Mouse (Mus musculus): Measurements from ENCODE around the gene Brd4.

The Brd4 gene

GRCm38 (mm10) chr17:32284262-32285137 is at the start of gene Brd4:
Brd4 (minus strand) TSS chr17:32284722.
- DNase-seq, result peak; percentile 95

GRCm38 (mm10) chr17:32333675-32334303 is 49.3 kb upstream of the Brd4 start:
- DNase-seq, result no peak

DNA sequence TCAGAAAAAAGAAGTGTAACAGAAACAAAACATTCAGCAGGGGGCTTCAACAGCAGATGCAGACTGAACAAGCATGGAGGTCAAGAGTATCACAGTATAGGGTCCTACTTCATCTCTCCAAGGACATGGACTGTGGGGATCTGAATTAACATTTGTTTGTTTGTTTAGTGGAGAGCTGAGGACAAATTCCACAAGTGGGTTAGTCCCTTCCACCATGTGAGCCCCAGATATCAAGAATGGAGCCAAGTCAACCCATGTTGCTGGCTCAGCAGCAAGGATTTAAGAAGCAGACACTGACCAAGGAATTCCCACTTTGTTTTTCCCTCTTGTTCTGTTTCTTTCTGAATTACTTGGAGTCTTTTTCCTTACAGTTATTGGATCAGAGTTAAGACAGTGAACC is 43.0 kb upstream of the Brd4 start:
- DNase-seq, result no peak

DNA sequence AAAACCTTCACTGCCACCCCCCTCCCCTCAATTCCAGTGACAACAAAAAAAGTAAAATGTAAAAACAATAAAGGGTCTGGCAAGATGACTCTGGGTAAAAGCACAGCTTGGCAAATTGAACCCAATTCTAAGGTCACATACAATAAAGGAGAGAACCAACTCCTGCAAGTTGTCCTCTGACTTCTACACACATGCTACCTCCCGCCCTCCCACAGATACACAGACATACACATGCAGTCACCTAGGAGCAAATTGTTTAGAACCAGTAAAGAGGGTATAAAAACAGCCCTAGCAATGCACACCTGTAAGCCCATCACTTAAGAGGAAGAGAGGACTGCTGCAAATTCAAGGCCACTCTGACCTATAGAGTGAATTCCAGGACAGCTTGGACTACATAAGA is 38.3 kb upstream of the Brd4 start:
- no peak for DNase-seq

- no peak for DNase-seq
These were observed 37.3 kb upstream of the Brd4 start for GRCm38 (mm10) chr17:32321836-32322235.

- no peak for DNase-seq
These were observed 36.8 kb upstream of the Brd4 start for GRCm38 (mm10) chr17:32321390-32321734.

GRCm38 (mm10) chr17:32320597-32321389 is 36.3 kb upstream of the Brd4 start, which contains the start of gene Akap8:
Akap8 (minus strand) TSS chr17:32321238.
- DNase-seq, result peak; percentile 98

DNA sequence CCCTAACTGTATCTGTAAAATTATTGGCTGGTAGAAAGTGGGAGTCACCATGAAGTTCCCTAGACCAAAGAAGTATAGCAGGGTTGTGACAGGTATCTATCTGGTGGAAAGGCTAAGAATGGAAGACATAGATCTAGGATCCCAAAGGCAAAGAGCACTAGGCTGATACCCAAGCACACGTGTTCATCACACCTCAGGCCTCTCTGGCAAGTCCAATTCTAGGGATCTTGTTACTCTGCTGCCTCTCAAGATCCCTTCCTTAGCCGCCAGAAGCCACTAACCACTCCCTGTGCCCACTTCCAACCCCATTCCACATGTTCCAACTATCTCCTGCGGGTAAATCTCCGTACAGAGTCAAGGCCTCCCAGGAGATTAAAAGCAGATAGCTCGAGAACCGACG is 35.4 kb upstream of the Brd4 start:
- DNase-seq, result no peak

DNA sequence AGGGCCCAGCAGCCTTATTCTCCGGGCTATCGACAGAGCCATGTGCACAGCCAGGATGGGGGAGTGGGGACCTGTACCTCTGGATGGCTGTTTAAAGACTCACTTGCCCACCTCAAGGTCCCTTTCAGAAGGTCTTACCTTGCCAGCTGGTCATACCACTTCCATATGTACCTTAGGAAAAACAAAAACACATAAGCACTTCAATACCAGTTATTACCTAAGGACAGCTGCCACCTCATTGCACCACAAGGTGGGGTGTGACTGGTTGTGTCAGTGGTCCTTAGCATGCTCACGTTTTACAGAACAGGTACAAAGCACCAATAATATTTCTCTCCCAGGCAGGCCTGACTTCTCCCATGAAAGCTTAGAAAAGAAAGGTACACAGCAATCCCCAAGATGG is 33.2 kb upstream of the Brd4 start:
- no peak for DNase-seq

DNA sequence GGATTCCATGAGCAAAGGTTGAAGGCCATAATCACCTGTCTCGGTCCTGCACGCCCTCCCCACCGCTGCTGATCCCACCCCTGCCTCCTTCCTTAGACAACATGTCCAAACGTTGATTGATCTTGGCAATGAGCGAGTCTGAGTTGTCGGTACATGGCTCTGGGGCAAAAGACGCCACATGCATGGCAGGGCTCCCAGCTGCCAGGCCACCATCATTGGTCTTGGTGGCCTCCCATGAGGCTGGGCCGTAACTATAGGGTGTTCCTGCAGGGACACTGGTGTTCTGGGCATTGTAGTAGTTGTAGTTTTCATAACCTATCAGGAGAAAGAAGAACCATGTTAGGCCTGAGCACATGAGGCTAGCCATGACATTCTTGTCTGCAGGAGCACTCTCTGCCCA is 32.5 kb upstream of the Brd4 start:
- DNase-seq, result no peak

DNA sequence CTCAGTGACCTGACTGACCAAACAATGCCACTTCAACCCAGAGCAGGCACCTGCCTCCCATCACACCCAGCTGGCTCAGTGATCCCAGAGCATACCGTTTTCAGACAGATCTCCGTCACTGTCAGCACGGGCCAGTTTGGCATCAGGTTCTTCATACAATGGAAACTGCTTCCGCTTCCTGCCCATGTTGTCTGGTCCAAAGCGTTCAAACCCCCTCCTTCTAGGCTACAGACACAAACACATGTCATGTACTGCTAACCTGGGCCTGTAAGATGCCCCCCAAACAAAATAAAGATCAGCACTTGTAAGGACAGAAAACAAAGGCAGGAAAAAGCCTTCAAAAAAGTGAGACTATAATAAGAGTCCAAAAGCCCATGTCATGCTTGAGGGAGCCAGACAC is 31.0 kb upstream of the Brd4 start:
- no peak for DNase-seq

DNA sequence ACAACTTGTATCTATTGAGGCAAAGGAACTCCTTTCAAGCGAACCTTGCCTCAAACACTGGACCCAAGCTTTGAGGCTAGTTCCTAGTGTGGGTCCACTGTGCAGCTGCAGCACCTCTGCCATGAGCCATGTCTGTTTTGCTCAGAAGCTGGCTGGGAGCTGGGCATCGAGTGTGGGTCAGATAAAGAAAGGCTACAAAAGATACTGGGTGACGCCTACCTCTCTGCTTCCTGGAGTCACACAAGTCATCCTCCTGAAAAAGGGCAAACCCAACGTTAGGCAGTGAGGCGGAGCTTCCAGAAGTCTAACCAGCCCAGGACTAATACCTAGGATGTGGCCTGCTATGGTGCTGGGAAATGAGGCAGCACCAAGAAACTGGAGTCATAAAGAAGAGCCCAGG is 29.4 kb upstream of the Brd4 start:
- DNase-seq, result no peak

DNA sequence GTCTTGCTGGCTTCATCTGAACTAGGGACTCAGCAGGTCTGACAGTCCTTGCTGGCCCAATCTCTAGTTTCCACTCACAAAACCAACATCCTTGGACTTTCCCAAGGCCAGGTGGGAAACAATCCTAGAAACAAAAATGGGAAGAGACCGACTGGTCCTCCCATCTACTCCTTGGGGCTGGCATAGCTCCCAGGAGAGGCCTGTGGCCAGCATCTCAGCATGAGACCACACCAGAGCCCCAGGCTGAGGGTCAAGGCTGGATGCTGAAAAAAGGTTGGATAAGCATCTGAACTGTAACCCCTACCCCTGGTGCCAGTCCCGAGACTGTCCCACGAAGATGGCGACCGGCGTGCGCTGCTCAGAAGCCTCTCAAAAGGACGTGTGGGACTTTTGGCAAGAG is 28.3 kb upstream of the Brd4 start:
- no peak for DNase-seq

- DNase-seq, result no peak
These were observed 23.4 kb upstream of the Brd4 start for GRCm38 (mm10) chr17:32307963-32308362.

DNA sequence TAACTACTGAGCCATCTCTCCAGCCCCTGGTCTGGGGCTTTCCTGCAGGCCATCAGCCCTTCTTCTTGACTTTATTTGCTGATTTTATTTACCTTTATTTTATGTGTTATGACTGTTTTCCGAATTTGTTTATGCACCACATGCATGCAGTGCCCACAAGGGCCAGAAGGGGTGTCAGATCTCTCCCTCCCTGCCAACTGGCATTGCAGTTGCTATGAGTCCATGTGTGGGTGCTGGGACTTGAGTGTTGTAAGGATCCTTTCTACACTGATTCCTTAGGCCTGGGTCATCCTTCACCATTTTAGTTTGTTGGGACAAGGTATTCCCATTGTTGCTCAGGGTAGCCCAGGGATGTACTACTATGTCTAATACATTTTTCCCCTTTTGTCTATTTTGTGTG is 13.6 kb upstream of the Brd4 start:
- no peak for DNase-seq

DNA sequence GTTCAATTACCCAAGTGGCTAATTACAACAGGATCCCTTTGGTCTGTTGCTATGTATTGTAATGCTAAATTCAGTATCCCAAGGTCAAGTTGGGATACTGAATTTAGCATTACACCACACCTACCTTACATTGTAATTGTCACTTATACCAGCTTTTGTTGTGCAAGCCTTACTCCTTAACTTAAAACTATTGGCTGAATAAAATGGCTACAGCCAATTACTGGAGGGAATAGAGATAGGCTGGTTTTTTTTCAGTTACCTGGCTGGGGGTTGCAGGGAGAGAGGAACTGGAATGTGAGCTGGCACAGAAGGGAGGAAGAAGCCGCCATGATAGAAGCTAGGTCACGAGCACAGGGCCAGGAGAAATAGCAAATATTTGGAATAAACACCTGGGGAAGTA is 11.4 kb upstream of the Brd4 start:
- DNase-seq, result no peak

- DNase-seq, result no peak
These were observed 10.6 kb upstream of the Brd4 start for GRCm38 (mm10) chr17:32295160-32295559.

GRCm38 (mm10) chr17:32285138-32285670 is 682 bp upstream of the Brd4 start:
- DNase-seq, result no peak

- DNase-seq, result peak; percentile 62
These were observed 726 bp downstream of the Brd4 start for GRCm38 (mm10) chr17:32283771-32284221.

DNA sequence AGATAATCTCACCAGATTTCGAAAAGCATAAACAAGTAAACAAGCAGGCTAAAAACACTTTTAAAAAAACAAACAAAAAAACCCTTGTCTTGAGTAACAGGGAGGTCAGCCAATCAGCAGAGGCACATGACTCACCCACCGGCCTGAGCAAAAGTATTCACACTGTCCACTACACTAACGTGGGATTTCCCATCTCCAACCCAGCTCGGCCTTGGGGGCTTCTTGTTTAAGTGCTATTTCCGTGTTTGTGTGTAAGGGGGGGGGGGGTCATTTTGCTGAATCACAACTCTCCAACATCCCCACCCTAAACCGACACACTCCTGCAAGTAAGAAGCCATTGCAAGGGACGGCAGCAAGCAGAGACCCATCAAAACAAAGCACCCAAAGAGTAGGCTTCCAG is 1.2 kb downstream of the Brd4 start:
- DNase-seq, result no peak

GRCm38 (mm10) chr17:32281611-32282310 is 2.8 kb downstream of the Brd4 start:
- no peak for DNase-seq

GRCm38 (mm10) chr17:32281126-32281525 is 3.4 kb downstream of the Brd4 start:
- no peak for DNase-seq

- DNase-seq, result no peak
These were observed 3.9 kb downstream of the Brd4 start for GRCm38 (mm10) chr17:32280575-32280974.

All from right cerebral cortex, postnatal 25 days (tissue).